Mouse (Mus musculus): ENCODE measurements around the gene Cdk9. TPM values are rescaled to one million over a fixed set of nuclear protein-coding genes. Genes with fewer than 3 reads are reported as not detected.

The Cdk9 gene
- total RNA-seq, 1 experiment: 68.0 TPM

DNA sequence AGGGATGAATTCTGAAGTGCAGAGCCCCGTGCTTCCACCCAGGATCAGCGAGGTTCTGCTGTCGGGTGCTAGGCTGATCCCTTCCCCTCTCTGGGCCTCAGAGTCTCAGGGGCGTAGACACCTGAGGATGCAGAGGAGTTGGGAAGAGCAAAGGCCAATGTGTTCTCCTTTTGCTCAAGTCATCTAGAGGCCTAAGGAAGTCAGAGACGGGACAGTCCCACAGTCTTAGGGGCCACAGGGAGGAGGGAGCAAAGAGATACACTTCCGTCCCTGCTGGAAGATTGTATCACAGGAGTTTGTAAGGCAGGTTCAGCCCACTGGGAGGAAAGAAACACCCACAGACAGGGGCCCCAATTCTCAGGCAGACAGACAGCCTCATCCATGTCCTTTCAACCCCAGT, 9.2 kb upstream of the Cdk9 start:
- no peak for DNase-seq (ENCODE audit: low read depth, low spot score)
- Histone ChIP-seq H3K4me3 (ENCODE audit: insufficient read depth in 1 of 2, low read depth in 1 of 2, low read length in 2 of 2, poor library complexity in 1 of 2, severe bottlenecking in 1 of 2) (no peak overlapping the region), H3K9ac (ENCODE audit: insufficient read depth, low read depth, low read length, poor library complexity, severe bottlenecking) (no peak overlapping the region), H3K4me1 (ENCODE audit: control insufficient read depth in 2 of 2, insufficient read depth in 2 of 2, low read length in 2 of 2, poor library complexity in 1 of 2) (peaks cover 0 to 3% of the 10 kb centered on the region in 2 experiments; a peak in 1 of 4 replicates), H3K27ac (ENCODE audit: insufficient read depth, low read depth, low read length, poor library complexity, severe bottlenecking) (no peak overlapping the region), H3K9me3 (ENCODE audit: control insufficient read depth, insufficient read depth, low read depth, low read length) (no peaks in the 10 kb centered on the region), H3K36me3 (ENCODE audit: control insufficient read depth, insufficient read depth, low read length, poor library complexity, severe bottlenecking) (no peaks in the 10 kb centered on the region)
- in situ Hi-C loops (cut with MboI; ENCODE audit: low sequenced_read_pairs in 2 of 2, unreplicated experiment in 2 of 2): no loop called here
- no peak for TF ChIP-seq MAFK (IDR thresholded peaks at IDR 0.05; ENCODE audit: insufficient read depth, low read depth, low read length)
- no peak for TF ChIP-seq ZNF384 (IDR thresholded peaks at IDR 0.05; ENCODE audit: low read depth, low read length)
- no peak for TF ChIP-seq CHD2 (IDR thresholded peaks at IDR 0.05; ENCODE audit: low read depth, low read length)
- TF ChIP-seq HCFC1 (IDR thresholded peaks at IDR 0.05; ENCODE audit: borderline replicate concordance, insufficient read depth, low read length): no peak
- TF ChIP-seq ZC3H11A (IDR thresholded peaks at IDR 0.05; ENCODE audit: borderline replicate concordance, low read depth, low read length): no peak

DNA sequence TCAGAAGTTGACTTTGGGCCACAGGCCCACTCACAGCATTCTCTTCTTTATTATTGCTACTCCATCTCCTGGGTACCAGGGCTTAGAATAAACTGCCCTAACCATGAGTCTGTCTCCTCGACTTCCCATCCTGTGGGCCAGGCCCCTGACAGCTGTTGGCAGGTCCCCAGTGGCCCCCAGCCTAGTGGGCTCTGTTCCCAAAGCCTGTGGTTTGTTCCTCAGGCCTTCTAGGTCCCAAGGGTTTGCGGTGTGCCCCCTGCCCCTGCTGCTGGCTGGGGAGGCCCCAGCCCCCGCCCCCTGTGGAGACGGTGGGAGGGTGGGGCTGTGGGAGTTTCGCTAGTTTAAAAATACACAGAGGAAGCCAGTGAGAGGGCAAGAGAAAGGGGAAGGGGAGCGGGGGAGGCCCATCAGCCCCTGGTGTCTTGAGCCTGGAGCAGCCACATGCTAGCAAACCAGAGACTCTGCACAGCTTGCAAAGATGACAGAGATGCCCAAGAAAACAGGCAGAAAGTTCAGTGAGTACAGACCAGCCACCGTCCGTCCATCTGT, 7.9 kb upstream of the Cdk9 start, which contains the start of gene Sh2d3c:
Gene Sh2d3c (plus strand): TSS at position 375 of the 549 bp plus-strand sequence.
- no peak for DNase-seq (ENCODE audit: low read depth, low spot score)
- no peak within 1 kb of the TSS for H3K27ac ChIP-seq (ENCODE audit: insufficient read depth, low read depth, low read length, poor library complexity, severe bottlenecking)
- no peaks in the 10 kb centered on the region for H3K36me3 ChIP-seq (ENCODE audit: control insufficient read depth, insufficient read depth, low read length, poor library complexity, severe bottlenecking)
- H3K9ac ChIP-seq (ENCODE audit: insufficient read depth, low read depth, low read length, poor library complexity, severe bottlenecking): peak within 1 kb of the TSS; percentile 4; the same call in 1 of the 2 replicates
- in situ Hi-C loops (cut with MboI; ENCODE audit: low sequenced_read_pairs in 2 of 2, unreplicated experiment in 2 of 2): no loop called here
- no peaks in the 10 kb centered on the region for H3K9me3 ChIP-seq (ENCODE audit: control insufficient read depth, insufficient read depth, low read depth, low read length)
- no peak within 1 kb of the TSS for H3K4me3 ChIP-seq (ENCODE audit: insufficient read depth in 1 of 2, low read depth in 1 of 2, low read length in 2 of 2, poor library complexity in 1 of 2, severe bottlenecking in 1 of 2)
- H3K4me1 ChIP-seq (ENCODE audit: control insufficient read depth in 2 of 2, insufficient read depth in 2 of 2, low read length in 2 of 2, poor library complexity in 1 of 2): peaks cover 0 to 3% of the 10 kb centered on the region in 2 experiments; a peak in 1 of 4 replicates
- TF ChIP-seq ZC3H11A (IDR thresholded peaks at IDR 0.05; ENCODE audit: borderline replicate concordance, low read depth, low read length) (no peak), CHD2 (IDR thresholded peaks at IDR 0.05; ENCODE audit: low read depth, low read length) (no peak), MAFK (IDR thresholded peaks at IDR 0.05; ENCODE audit: insufficient read depth, low read depth, low read length) (no peak), ZNF384 (IDR thresholded peaks at IDR 0.05; ENCODE audit: low read depth, low read length) (no peak), HCFC1 (IDR thresholded peaks at IDR 0.05; ENCODE audit: borderline replicate concordance, insufficient read depth, low read length) (no peak)

DNA sequence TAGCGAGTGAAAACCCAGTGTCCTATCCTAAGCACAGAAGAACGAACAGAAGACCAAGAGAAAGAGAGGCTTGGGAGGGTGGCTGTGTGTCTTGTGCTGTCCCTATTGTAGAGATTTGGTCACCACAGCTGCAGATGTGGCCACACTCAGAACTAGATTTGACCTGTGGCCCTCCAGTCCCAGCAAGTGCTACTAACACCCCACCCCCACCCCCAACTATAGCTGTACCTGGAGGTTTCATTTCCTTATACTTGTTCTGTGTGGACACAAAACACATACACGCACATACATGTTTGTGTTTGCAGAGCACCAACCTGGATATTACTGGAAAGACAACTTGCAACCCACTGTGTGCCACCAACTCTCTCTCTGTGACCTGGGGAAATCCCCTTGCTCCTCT, 7.2 kb upstream of the Cdk9 start:
- Histone ChIP-seq H3K36me3 (ENCODE audit: control insufficient read depth, insufficient read depth, low read length, poor library complexity, severe bottlenecking) (no peaks in the 10 kb centered on the region), H3K9me3 (ENCODE audit: control insufficient read depth, insufficient read depth, low read depth, low read length) (no peaks in the 10 kb centered on the region), H3K4me3 (ENCODE audit: insufficient read depth in 1 of 2, low read depth in 1 of 2, low read length in 2 of 2, poor library complexity in 1 of 2, severe bottlenecking in 1 of 2) (no peak overlapping the region), H3K27ac (ENCODE audit: insufficient read depth, low read depth, low read length, poor library complexity, severe bottlenecking) (no peak overlapping the region), H3K4me1 (ENCODE audit: control insufficient read depth in 2 of 2, insufficient read depth in 2 of 2, low read length in 2 of 2, poor library complexity in 1 of 2) (peaks cover 0 to 3% of the 10 kb centered on the region in 2 experiments; a peak in 1 of 4 replicates), H3K9ac (ENCODE audit: insufficient read depth, low read depth, low read length, poor library complexity, severe bottlenecking) (no peak overlapping the region)
- TF ChIP-seq ZC3H11A (IDR thresholded peaks at IDR 0.05; ENCODE audit: borderline replicate concordance, low read depth, low read length): no peak
- no peak for TF ChIP-seq HCFC1 (IDR thresholded peaks at IDR 0.05; ENCODE audit: borderline replicate concordance, insufficient read depth, low read length)
- in situ Hi-C loops (cut with MboI; ENCODE audit: low sequenced_read_pairs in 2 of 2, unreplicated experiment in 2 of 2): no loop called here
- DNase-seq (ENCODE audit: low read depth, low spot score): no peak

DNA sequence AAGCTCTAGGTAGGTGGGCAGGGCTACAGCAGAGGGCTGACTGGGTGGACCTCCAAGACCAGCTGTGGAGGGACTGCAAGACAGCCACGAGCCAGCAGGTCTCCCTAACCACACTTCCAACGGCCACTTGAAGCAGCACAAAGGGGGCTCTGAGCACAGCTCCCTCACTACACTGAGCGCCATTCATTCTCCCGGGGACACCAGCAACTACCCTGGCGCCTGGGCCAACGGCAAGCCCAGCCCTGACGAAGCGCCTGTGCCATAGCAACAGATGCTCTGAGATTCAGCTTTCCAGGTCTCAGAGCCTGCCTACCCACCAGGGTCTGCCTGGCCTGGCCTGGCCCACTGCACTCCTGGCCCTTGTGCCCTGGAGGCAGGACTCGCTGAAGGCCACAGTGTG, 5.9 kb upstream of the Cdk9 start:
- no peak overlapping the region for H3K4me3 ChIP-seq (ENCODE audit: insufficient read depth in 1 of 2, low read depth in 1 of 2, low read length in 2 of 2, poor library complexity in 1 of 2, severe bottlenecking in 1 of 2)
- H3K27ac ChIP-seq (ENCODE audit: insufficient read depth, low read depth, low read length, poor library complexity, severe bottlenecking): no peak overlapping the region
- DNase-seq (ENCODE audit: low read depth, low spot score): no peak
- in situ Hi-C loops (cut with MboI; ENCODE audit: low sequenced_read_pairs in 2 of 2, unreplicated experiment in 2 of 2): no loop called here
- TF ChIP-seq CHD2 (IDR thresholded peaks at IDR 0.05; ENCODE audit: low read depth, low read length): no peak
- TF ChIP-seq ZC3H11A (IDR thresholded peaks at IDR 0.05; ENCODE audit: borderline replicate concordance, low read depth, low read length): no peak
- no peak for TF ChIP-seq ZNF384 (IDR thresholded peaks at IDR 0.05; ENCODE audit: low read depth, low read length)
- H3K4me1 ChIP-seq (ENCODE audit: control insufficient read depth in 2 of 2, insufficient read depth in 2 of 2, low read length in 2 of 2, poor library complexity in 1 of 2): peaks cover 1 to 15% of the 10 kb centered on the region in 2 experiments; a peak in 1 of 4 replicates
- H3K36me3 ChIP-seq (ENCODE audit: control insufficient read depth, insufficient read depth, low read length, poor library complexity, severe bottlenecking): no peaks in the 10 kb centered on the region
- H3K9me3 ChIP-seq (ENCODE audit: control insufficient read depth, insufficient read depth, low read depth, low read length): no peaks in the 10 kb centered on the region
- no peak overlapping the region for H3K9ac ChIP-seq (ENCODE audit: insufficient read depth, low read depth, low read length, poor library complexity, severe bottlenecking)

DNA sequence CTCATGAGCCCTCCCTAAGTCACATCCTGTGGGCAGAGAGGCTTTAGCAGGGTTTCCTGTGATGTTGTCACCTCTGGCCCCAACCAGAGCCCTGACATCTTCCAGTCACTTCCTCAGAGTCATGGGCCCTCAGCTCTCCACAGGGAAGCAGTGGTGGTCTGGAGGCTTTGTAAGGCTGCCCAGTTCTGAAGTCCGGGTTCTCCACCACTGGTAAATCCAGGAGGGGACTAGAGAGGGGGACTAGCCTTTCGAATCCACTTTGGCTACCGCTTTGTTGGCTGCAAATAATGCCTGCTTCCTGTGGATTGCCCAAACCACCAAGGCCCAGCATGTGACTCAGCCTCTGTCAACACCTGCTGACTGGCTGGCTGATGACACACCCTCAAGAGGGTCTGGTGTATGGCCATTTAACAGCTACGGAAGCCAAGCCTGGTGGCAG, 2.1 kb upstream of the Cdk9 start:
- no peak overlapping the region; the same call in 1 of the 2 replicates for H3K9ac ChIP-seq (ENCODE audit: insufficient read depth, low read depth, low read length, poor library complexity, severe bottlenecking)
- H3K4me1 ChIP-seq (ENCODE audit: control insufficient read depth in 2 of 2, insufficient read depth in 2 of 2, low read length in 2 of 2, poor library complexity in 1 of 2): peaks cover 5 to 17% of the 10 kb centered on the region in 2 experiments; a peak in 3 of 4 replicates
- H3K36me3 ChIP-seq (ENCODE audit: control insufficient read depth, insufficient read depth, low read length, poor library complexity, severe bottlenecking): peaks cover 9% of the 10 kb centered on the region
- H3K9me3 ChIP-seq (ENCODE audit: control insufficient read depth, insufficient read depth, low read depth, low read length): no peaks in the 10 kb centered on the region
- no peak for TF ChIP-seq ZNF384 (IDR thresholded peaks at IDR 0.05; ENCODE audit: low read depth, low read length)
- TF ChIP-seq MAFK (IDR thresholded peaks at IDR 0.05; ENCODE audit: insufficient read depth, low read depth, low read length): no peak
- no peak for TF ChIP-seq HCFC1 (IDR thresholded peaks at IDR 0.05; ENCODE audit: borderline replicate concordance, insufficient read depth, low read length)
- TF ChIP-seq CHD2 (IDR thresholded peaks at IDR 0.05; ENCODE audit: low read depth, low read length): no peak
- TF ChIP-seq ZC3H11A (IDR thresholded peaks at IDR 0.05; ENCODE audit: borderline replicate concordance, low read depth, low read length): no peak
- H3K4me3 ChIP-seq (ENCODE audit: insufficient read depth in 1 of 2, low read depth in 1 of 2, low read length in 2 of 2, poor library complexity in 1 of 2, severe bottlenecking in 1 of 2): no peak overlapping the region
- in situ Hi-C loops (cut with MboI; ENCODE audit: low sequenced_read_pairs in 2 of 2, unreplicated experiment in 2 of 2): no loop called here
- H3K27ac ChIP-seq (ENCODE audit: insufficient read depth, low read depth, low read length, poor library complexity, severe bottlenecking): peak overlapping the region; percentile 22; the same call in 1 of the 2 replicates
- DNase-seq (ENCODE audit: low read depth, low spot score): no peak
